Mouse (Mus musculus) forebrain, embryonic 13.5 days (tissue): ENCODE data around the gene Plekhb1. TPM values are rescaled to one million over a fixed set of nuclear protein-coding genes. Genes with fewer than 3 reads are reported as not detected.

ENCODE experiments used
- ATAC-seq: fragments of 200-750 bp; cut with Nextera tagmentation; 2 replicates; pipeline ENCODE4 v1.8.0; 2017
- H3K27ac ChIP-seq: fragments of 300-500 bp; sonication (generic); 2 replicates; pipeline ENCODE4 v1.5.1; 2015; ENCODE audit warnings: inconsistent platforms, mild to moderate bottlenecking, moderate library complexity
- H3K27me3 ChIP-seq: fragments of 300-500 bp; sonication (generic); 2 replicates; pipeline ENCODE4 v1.6.1; 2015; ENCODE audit warnings: mild to moderate bottlenecking, inconsistent platforms
- H3K36me3 ChIP-seq: fragments of 300-500 bp; sonication (generic); 2 replicates; pipeline ENCODE4 v1.6.1; 2015; ENCODE audit warnings: mild to moderate bottlenecking, inconsistent platforms; ENCODE audit not compliant: poor library complexity, severe bottlenecking
- H3K4me1 ChIP-seq: fragments of 300-500 bp; sonication (generic); 2 replicates; pipeline ENCODE4 v1.6.1; 2015; ENCODE audit warnings: inconsistent platforms
- H3K4me2 ChIP-seq: fragments of 300-500 bp; sonication (generic); 2 replicates; pipeline ENCODE4 v1.6.1; 2015; ENCODE audit warnings: inconsistent platforms, mild to moderate bottlenecking, moderate library complexity
- H3K4me3 ChIP-seq: fragments of 300-500 bp; sonication (generic); 2 replicates; pipeline ENCODE4 v1.5.1; 2015; ENCODE audit warnings: mild to moderate bottlenecking, inconsistent platforms
- H3K9ac ChIP-seq: fragments of 300-500 bp; sonication (generic); 2 replicates; pipeline ENCODE4 v1.6.1; 2015; ENCODE audit warnings: mild to moderate bottlenecking, inconsistent platforms
- H3K9me3 ChIP-seq: fragments of 300-500 bp; sonication (generic); replicated peaks from 2 replicates; pipeline ENCODE4 v1.6.1; 2016; ENCODE audit warnings: inconsistent platforms
- WGBS: fragments of 180-500 bp; shearing (Covaris S2); methylation state at CpG from one replicate; pipeline ENCODE4 v1.1.7; 2015; 5-methylcytosine and 5-hydroxymethylcytosine counted together
- polyA plus RNA-seq: library from polyadenylated mRNA; unstranded; fragments of >200 nt; fragmentation: Nextera tagmentation; extraction: Ambion mirVana; gene quantifications from 2 replicates; pipeline ENCODE4 v1.2.1, GENCODE M21; 2015

Gene Plekhb1
- polyA plus RNA-seq, 1 experiment from 2014 or later = 3.9 TPM

- H3K27me3 ChIP-seq = no peaks in the 10 kb centered on the region
- H3K27ac ChIP-seq = no peak overlapping the region
- 69% methylated on average over 15 of the region's 15 CpGs for WGBS
- H3K9me3 ChIP-seq = no peaks in the 10 kb centered on the region
- no peak overlapping the region for H3K9ac ChIP-seq
- no peaks in the 10 kb centered on the region for H3K36me3 ChIP-seq
- ATAC-seq = no peak
- H3K4me1 ChIP-seq = peaks cover 5% of the 10 kb centered on the region; the same call in 1 of the 2 replicates
- no peak overlapping the region for H3K4me3 ChIP-seq
- no peak overlapping the region for H3K4me2 ChIP-seq
Measured at GRCm38 (mm10) chr7:100678948-100679880, 17.0 kb upstream of the Plekhb1 start.

DNA sequence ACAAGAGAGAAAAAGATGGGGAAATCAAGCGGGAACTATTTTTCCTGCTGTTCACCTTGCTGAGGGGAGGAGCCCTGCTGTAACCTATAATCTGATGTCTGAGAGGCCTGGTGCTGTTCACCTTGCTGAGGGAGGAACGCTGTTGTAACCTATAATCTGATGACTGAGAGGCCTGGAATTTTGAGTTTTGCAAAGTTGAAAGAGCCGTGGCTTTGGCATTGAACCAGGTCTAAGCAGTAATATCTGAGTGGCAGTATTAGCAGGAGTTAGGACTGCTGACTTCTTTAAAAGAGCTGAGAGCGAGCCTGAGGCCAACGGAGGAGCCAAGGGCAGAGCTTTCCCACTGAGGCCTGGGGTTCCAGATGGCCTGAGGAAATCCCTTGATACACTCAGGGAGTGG, 15.8 kb upstream of the Plekhb1 start:
- 90% methylated on average over 5 of the region's 5 CpGs for WGBS
- ATAC-seq = no peak
- Histone ChIP-seq H3K4me3 (no peak overlapping the region), H3K36me3 (no peaks in the 10 kb centered on the region), H3K4me1 (peaks cover under 1% of the 10 kb centered on the region; the same call in 1 of the 2 replicates), H3K27ac (no peak overlapping the region), H3K27me3 (no peaks in the 10 kb centered on the region), H3K9me3 (no peaks in the 10 kb centered on the region), H3K4me2 (no peak overlapping the region), H3K9ac (no peak overlapping the region)

- H3K9me3 ChIP-seq = no peaks in the 10 kb centered on the region
- no peak overlapping the region for H3K9ac ChIP-seq
- no peak overlapping the region for H3K27ac ChIP-seq
- H3K27me3 ChIP-seq = no peaks in the 10 kb centered on the region
- no peak for ATAC-seq
- 96% methylated on average over 2 of the region's 2 CpGs for WGBS
- no peak overlapping the region for H3K4me3 ChIP-seq
- H3K36me3 ChIP-seq = no peaks in the 10 kb centered on the region
- H3K4me2 ChIP-seq = no peak overlapping the region
- no peaks in the 10 kb centered on the region for H3K4me1 ChIP-seq
Measured at GRCm38 (mm10) chr7:100674941-100675340, 12.7 kb upstream of the Plekhb1 start.

DNA sequence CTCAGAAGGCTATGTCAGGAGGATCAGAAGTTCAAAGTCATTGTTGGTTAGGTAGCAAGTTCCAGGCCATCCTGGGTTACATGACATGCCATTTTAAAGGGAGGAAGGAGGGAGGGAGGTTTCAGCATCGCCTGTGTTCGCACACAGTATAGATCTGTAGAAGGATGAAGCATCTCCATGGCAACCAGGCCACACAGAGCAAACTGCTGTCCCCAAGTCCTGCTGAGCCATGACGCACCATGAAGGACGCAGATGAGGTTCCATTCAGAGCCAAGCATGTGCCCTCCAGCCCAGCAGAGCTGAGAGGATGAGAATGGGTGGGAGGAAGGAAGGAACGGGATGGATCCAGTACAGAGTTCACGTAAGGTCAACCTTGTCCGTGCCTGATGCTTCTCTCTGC, 11.2 kb upstream of the Plekhb1 start:
- Histone ChIP-seq H3K4me1 (no peaks in the 10 kb centered on the region), H3K4me2 (no peak overlapping the region), H3K27me3 (no peaks in the 10 kb centered on the region), H3K9ac (no peak overlapping the region), H3K36me3 (no peaks in the 10 kb centered on the region), H3K4me3 (no peak overlapping the region), H3K9me3 (no peaks in the 10 kb centered on the region), H3K27ac (no peak overlapping the region)
- 72% methylated on average over 7 of the region's 7 CpGs for WGBS
- ATAC-seq = no peak

GRCm38 (mm10) chr7:100670646-100671045, 8.4 kb upstream of the Plekhb1 start:
- no peak overlapping the region for H3K4me3 ChIP-seq
- H3K27me3 ChIP-seq = no peaks in the 10 kb centered on the region
- H3K36me3 ChIP-seq = no peaks in the 10 kb centered on the region
- H3K9me3 ChIP-seq = no peaks in the 10 kb centered on the region
- no peaks in the 10 kb centered on the region for H3K4me1 ChIP-seq
- ATAC-seq = no peak
- H3K9ac ChIP-seq = no peak overlapping the region
- H3K4me2 ChIP-seq = no peak overlapping the region
- no peak overlapping the region for H3K27ac ChIP-seq
- 86% methylated on average over 5 of the region's 5 CpGs for WGBS

DNA sequence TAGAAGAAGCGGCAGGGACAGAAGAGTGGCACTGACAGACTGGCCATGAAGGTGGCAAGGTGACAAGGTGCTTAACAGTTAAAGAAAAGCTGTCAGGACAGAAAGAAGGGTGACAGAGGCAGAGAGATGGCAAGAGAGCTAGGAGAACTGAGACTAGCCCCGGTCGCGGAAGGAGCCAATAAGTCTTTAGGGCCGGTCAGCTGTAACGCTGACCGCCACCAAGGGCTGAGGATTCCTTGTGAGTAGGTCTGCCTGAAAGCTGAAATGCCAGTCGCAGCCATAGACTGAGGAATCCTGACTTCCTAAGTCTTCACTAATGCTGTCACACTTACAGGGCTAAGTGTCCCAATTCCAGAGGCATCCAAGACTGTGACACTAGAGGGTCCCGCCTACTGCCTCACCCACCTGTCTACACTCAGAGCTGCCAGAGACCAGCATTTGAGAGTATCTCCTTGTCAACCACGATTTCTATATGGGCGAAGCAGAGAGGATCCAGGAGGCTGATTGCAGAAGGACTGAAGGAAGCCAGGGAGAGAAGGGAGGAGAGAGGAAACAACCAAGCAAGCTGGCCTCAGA, 1.6 kb upstream of the Plekhb1 start:
- Histone ChIP-seq H3K9ac (peak overlapping the region; percentile 43; the same call in 1 of the 2 replicates), H3K27ac (no peak overlapping the region), H3K4me1 (peaks cover 5% of the 10 kb centered on the region), H3K36me3 (no peaks in the 10 kb centered on the region), H3K27me3 (no peaks in the 10 kb centered on the region), H3K9me3 (no peaks in the 10 kb centered on the region), H3K4me3 (no peak overlapping the region), H3K4me2 (peak overlapping the region; percentile 41)
- 0 out of 2 replicates have a peak, but pooled peaks have one; percentile 8 for ATAC-seq
- 68% methylated on average over 11 of the region's 11 CpGs for WGBS

GRCm38 (mm10) chr7:100663190-100663589, 976 bp upstream of the Plekhb1 start:
- no peaks in the 10 kb centered on the region for H3K27me3 ChIP-seq
- no peak overlapping the region for H3K4me3 ChIP-seq
- H3K4me1 ChIP-seq = peaks cover 9% of the 10 kb centered on the region
- peak overlapping the region; percentile 43 for H3K9ac ChIP-seq
- H3K27ac ChIP-seq = no peak overlapping the region
- H3K9me3 ChIP-seq = no peaks in the 10 kb centered on the region
- ATAC-seq = peak; percentile 89
- 2% methylated on average over 13 of the region's 13 CpGs for WGBS
- H3K36me3 ChIP-seq = no peaks in the 10 kb centered on the region
- peak overlapping the region; percentile 41 for H3K4me2 ChIP-seq

GRCm38 (mm10) chr7:100661264-100661663, 950 bp downstream of the Plekhb1 start:
- WGBS = 90% methylated on average over 7 of the region's 7 CpGs
- no peak for ATAC-seq

DNA sequence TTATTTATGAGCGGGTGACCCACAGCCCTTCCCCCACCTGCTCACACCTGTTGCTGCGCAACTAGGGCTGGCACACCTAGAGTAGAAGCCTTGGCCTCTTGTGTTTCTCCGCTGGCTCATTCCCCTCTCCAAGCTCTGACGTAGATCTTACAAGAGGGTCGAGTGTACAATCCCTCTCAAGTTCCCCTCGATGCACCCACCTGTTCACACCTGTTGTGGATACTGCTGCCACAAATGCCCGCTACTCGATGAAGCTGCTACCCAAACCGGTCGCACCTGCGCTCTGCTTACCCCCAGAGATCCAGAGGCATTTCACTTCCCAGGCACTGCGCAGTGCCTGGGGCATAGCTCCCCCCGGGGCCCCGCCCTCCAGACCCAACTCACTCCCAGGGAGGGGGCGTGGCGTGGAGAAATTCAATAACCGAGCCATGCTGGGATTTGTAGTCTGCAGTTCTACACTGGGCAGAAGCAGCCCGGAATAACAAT, 4.1 kb downstream of the Plekhb1 start:
- H3K4me2 ChIP-seq = peak overlapping the region; percentile 40
- no peak overlapping the region for H3K4me3 ChIP-seq
- no peaks in the 10 kb centered on the region for H3K27me3 ChIP-seq
- H3K27ac ChIP-seq = no peak overlapping the region
- ATAC-seq = no peak
- no peak overlapping the region for H3K9ac ChIP-seq
- peaks cover 22% of the 10 kb centered on the region for H3K4me1 ChIP-seq
- H3K9me3 ChIP-seq = no peaks in the 10 kb centered on the region
- no peaks in the 10 kb centered on the region for H3K36me3 ChIP-seq
- 29% methylated on average over 18 of the region's 18 CpGs for WGBS

More at GRCm38 (mm10) chr7:100661264-100661663, 950 bp downstream of the Plekhb1 start:
- H3K27me3 ChIP-seq = no peaks in the 10 kb centered on the region
- no peaks in the 10 kb centered on the region for H3K9me3 ChIP-seq
- H3K36me3 ChIP-seq = no peaks in the 10 kb centered on the region
- H3K27ac ChIP-seq = no peak overlapping the region
- H3K4me1 ChIP-seq = peaks cover 11% of the 10 kb centered on the region
- no peak overlapping the region for H3K4me3 ChIP-seq
- H3K9ac ChIP-seq = no peak overlapping the region
- H3K4me2 ChIP-seq = no peak overlapping the region

- no peaks in the 10 kb centered on the region for H3K36me3 ChIP-seq
- 58% methylated on average over 5 of the region's 5 CpGs for whole genome bisulfite sequencing
- no peak overlapping the region for H3K9ac ChIP-seq
Measured at GRCm38 (mm10) chr7:100656739-100657138, 5.5 kb downstream of the Plekhb1 start.

DNA sequence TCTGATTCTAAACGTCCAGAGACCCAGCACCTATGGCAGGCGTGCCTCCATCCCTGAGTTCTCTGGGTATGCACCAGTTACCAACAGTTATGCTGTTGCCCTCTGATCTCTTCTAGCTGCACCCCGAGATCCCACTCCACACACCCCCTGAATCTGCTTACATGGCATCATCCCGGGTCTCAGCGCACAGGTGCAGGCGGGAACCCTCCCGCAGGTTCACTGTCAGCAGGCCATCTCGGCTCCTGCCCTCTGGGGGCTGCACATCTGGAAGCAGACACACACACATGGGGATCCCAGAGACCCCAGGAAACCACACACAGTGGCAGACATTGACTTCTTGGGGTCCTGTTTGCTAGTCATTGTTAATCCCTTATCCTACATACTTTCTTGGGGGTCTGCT, 7.8 kb downstream of the Plekhb1 start:
- 89% methylated on average over 8 of the region's 8 CpGs for WGBS
- 0 out of 2 replicates have a peak overlapping the region, but pooled peaks have one; percentile 12 for H3K27ac ChIP-seq

More at GRCm38 (mm10) chr7:100656739-100657138, 5.5 kb downstream of the Plekhb1 start:
- no peak overlapping the region for H3K4me2 ChIP-seq
- no peaks in the 10 kb centered on the region for H3K9me3 ChIP-seq
- H3K27me3 ChIP-seq = no peaks in the 10 kb centered on the region
- peaks cover 23% of the 10 kb centered on the region for H3K4me1 ChIP-seq
- no peak for ATAC-seq
- H3K4me3 ChIP-seq = no peak overlapping the region
- no peak overlapping the region for H3K27ac ChIP-seq

More for the DNA sequence above, 7.8 kb downstream of the Plekhb1 start:
- Histone ChIP-seq H3K4me2 (no peak overlapping the region), H3K4me3 (no peak overlapping the region), H3K9ac (no peak overlapping the region), H3K27me3 (no peaks in the 10 kb centered on the region), H3K4me1 (peaks cover 23% of the 10 kb centered on the region), H3K9me3 (no peaks in the 10 kb centered on the region), H3K36me3 (no peaks in the 10 kb centered on the region)
- no peak for ATAC-seq
